Mouse (Mus musculus) G1E (cell line): ENCODE measurements around the gene Lrch1. TPM values are rescaled to one million over a fixed set of nuclear protein-coding genes. Genes with fewer than 3 reads are reported as not detected.

Experiments used
- ATAC-seq: 2 replicates; pipeline ENCODE4 v1.8.0; 2016; ENCODE audit warnings: mild to moderate bottlenecking; ENCODE audit not compliant: insufficient number of reproducible peaks, poor library complexity, low FRiP score, severe bottlenecking; ENCODE audit errors: extremely low read depth
- DNase-seq: peaks from one replicate; pipeline ENCODE4 v3.0.0; 2012; ENCODE audit warnings: low spot score
- H3K27me3 ChIP-seq: 2 replicates; pipeline ENCODE4 v1.6.1; 2012; ENCODE audit warnings: mild to moderate bottlenecking, low read length, inconsistent platforms; ENCODE audit not compliant: insufficient read depth
- H3K36me3 ChIP-seq: replicated peaks from 2 replicates; pipeline ENCODE3; 2012; ENCODE audit warnings: mild to moderate bottlenecking, inconsistent platforms
- H3K4me1 ChIP-seq: 2 replicates; pipeline ENCODE4 v1.6.1; 2012; ENCODE audit warnings: low read depth, low read length, inconsistent platforms, mixed read lengths; ENCODE audit not compliant: insufficient read depth
- H3K4me3 ChIP-seq: 2 replicates; pipeline ENCODE4 v1.5.1; 2012; ENCODE audit warnings: low read depth, mild to moderate bottlenecking, inconsistent platforms, low read length, moderate library complexity, mixed read lengths
- H3K9me3 ChIP-seq: replicated peaks from 2 replicates; pipeline ENCODE4 v1.6.1; 2012; ENCODE audit warnings: inconsistent platforms
- CTCF ChIP-seq: IDR thresholded peaks from 2 replicates; pipeline ENCODE4 v1.5.1; 2012; ENCODE audit warnings: low read depth, low read length, inconsistent platforms, mixed read lengths
- GATA1 ChIP-seq: IDR thresholded peaks from 2 replicates; pipeline ENCODE4 v1.6.1; 2012; ENCODE audit warnings: borderline replicate concordance, low read length, inconsistent platforms, mixed read lengths
- GATA2 ChIP-seq: IDR thresholded peaks from 2 replicates; pipeline ENCODE4 v1.6.1; 2012; ENCODE audit warnings: low read depth, low read length, inconsistent platforms, borderline replicate concordance
- POLR2AphosphoS5 ChIP-seq: IDR thresholded peaks from 2 replicates; pipeline ENCODE4 v1.6.1; 2012; ENCODE audit warnings: low read depth, low read length, inconsistent platforms; ENCODE audit not compliant: insufficient replicate concordance
- TAL1 ChIP-seq: conservative IDR thresholded peaks from 2 replicates; pipeline ENCODE4 v1.6.1; 2012; ENCODE audit warnings: low read depth, low read length, inconsistent platforms, mixed read lengths
- polyA plus RNA-seq: library from polyadenylated mRNA; stranded (reverse); fragments of >175 nt; gene quantifications from 2 replicates; pipeline ENCODE4 v1.2.3, GENCODE M21; 2012
- total RNA-seq, 2 experiments: library from RNA; stranded (forward) in 1 of 2; stranded (reverse) in 1 of 2; fragments of 200-1000 nt in 1 of 2; fragments of >200 nt in 1 of 2; fragmentation: Nextera tagmentation in 1 of 2; gene quantifications; 2 replicates each; pipeline ENCODE4 v1.2.3; 2014 to 2017

Gene Lrch1
- not detected in 2 replicates for total RNA-seq (2014; fragmentation: Nextera tagmentation)
- total RNA-seq (2017): 0.12 and 0.16 TPM in 2 replicates
- not detected in 2 replicates for polyA plus RNA-seq

DNA sequence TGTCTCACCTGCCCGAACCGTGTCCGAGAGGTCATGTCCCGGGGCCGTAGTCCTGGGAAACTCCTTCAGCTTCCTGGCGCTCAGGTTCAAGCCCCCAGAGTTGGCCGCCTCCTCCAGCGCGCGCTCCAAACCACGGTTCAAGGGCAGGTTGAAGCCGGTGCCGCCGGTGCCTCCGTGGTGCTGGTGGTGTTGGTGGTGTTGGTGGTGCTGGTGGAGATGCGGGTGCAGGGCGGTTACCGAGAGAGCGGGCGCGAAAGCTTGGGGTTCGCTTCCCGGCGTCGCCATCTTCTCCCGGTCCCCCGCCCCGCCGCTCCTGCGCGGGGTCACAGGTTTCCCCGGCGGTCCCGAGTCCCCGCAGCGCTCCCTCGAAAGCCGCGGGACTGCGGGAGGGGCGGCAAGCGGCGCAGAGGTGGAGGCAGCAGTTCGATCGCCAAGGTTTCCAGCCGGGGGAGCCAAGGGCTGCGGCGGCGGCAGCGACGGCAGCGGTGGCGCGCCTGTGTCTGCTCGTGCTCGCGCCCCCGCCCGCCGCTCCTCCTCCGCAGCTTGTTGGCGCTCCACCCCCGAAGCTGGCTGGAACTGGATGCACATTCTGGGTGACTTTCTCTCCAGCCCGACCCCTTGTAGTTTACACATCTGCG lies at the start of gene Lrch1:
Gene Lrch1 (minus strand): TSS at position 501 of the 638 bp plus-strand sequence.
- H3K4me1 ChIP-seq: no peaks in the 10 kb centered on the region
- no peak for DNase-seq

GRCm38 (mm10) chr14:74997041-74997440 lies 49.4 kb upstream of the Lrch1 start:
- no peaks in the 10 kb centered on the region for H3K36me3 ChIP-seq
- no peaks in the 10 kb centered on the region for H3K9me3 ChIP-seq
- no peak for DNase-seq
- no peak for ATAC-seq
- H3K4me3 ChIP-seq: no peak overlapping the region
- TF ChIP-seq CTCF: no peak
- TF ChIP-seq TAL1: no peak
- no peak for TF ChIP-seq GATA2
- no peak for TF ChIP-seq POLR2AphosphoS5
- TF ChIP-seq GATA1: no peak
- H3K4me1 ChIP-seq: no peaks in the 10 kb centered on the region
- no peaks in the 10 kb centered on the region for H3K27me3 ChIP-seq

More for the DNA sequence above, at the start of gene Lrch1:
- TF ChIP-seq CTCF: no peak
- no peak for TF ChIP-seq GATA1
- no peak for TF ChIP-seq TAL1
- no peak for TF ChIP-seq GATA2
- TF ChIP-seq POLR2AphosphoS5: no peak
- no peaks in the 10 kb centered on the region for H3K36me3 ChIP-seq
- peaks cover 6% of the 10 kb centered on the region; the same call in 1 of the 2 replicates for H3K27me3 ChIP-seq
- peak within 1 kb of the TSS; percentile 44; the same call in 1 of the 2 replicates for H3K4me3 ChIP-seq
- peaks cover 10% of the 10 kb centered on the region; the same call in 1 of the 2 replicates for H3K9me3 ChIP-seq
- ATAC-seq: no peak

DNA sequence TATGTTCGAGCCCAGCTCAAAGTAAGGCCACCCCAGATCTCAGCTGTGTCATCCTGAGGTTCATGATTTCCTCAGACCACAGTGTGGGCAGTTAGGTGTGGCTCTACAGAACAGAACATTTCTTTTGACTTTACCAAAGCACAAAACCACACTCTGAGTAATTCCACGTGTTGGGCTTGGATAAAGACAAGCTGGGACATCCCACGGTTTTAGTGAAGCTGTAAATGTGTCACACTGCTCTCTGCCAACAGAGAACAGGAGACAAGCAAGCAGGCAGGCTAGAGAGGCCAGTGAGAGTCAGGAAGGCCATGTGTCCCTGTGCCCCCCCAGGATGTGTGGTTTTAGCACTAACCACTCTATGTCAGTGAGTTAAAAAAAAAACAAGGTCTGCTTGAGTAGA lies 48.9 kb upstream of the Lrch1 start:
- Histone ChIP-seq H3K4me3 (no peak overlapping the region), H3K9me3 (no peaks in the 10 kb centered on the region), H3K27me3 (no peaks in the 10 kb centered on the region), H3K36me3 (no peaks in the 10 kb centered on the region), H3K4me1 (no peaks in the 10 kb centered on the region)
- ATAC-seq (no peak), DNase-seq (no peak)
- TF ChIP-seq POLR2AphosphoS5 (no peak), GATA1 (no peak), GATA2 (no peak), TAL1 (no peak), CTCF (no peak)

- TF ChIP-seq CTCF (no peak), GATA1 (no peak), GATA2 (no peak), POLR2AphosphoS5 (no peak), TAL1 (no peak)
- peak; percentile 4 for DNase-seq
- Histone ChIP-seq H3K36me3 (no peaks in the 10 kb centered on the region), H3K4me3 (no peak overlapping the region), H3K4me1 (no peaks in the 10 kb centered on the region), H3K9me3 (no peaks in the 10 kb centered on the region), H3K27me3 (no peaks in the 10 kb centered on the region)
- no peak; the same call in 1 of the 2 replicates for ATAC-seq
These were observed 42.8 kb upstream of the Lrch1 start for GRCm38 (mm10) chr14:74990504-74990903.

DNA sequence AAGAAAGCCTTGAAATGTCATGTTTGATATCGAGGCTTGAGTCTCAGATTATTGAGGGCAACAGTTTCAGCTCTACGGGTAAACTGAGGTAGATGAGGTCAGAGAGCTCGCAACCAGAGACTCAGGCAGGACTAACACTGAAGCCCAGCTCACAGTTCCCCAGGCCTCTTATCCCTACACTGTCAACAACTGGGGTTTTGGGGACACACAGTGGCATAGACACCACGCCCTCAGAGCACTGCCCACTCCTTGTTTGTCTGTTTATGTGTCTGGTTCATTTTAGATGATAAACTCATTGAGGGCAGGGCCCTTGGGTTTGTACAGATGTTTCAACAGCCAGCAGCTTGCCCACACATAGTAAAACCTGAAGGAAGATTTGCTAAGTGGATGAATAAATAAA lies 42.2 kb upstream of the Lrch1 start:
- Histone ChIP-seq H3K27me3 (no peaks in the 10 kb centered on the region), H3K4me1 (no peaks in the 10 kb centered on the region), H3K9me3 (no peaks in the 10 kb centered on the region), H3K36me3 (no peaks in the 10 kb centered on the region), H3K4me3 (no peak overlapping the region)
- DNase-seq (no peak), ATAC-seq (no peak)
- TF ChIP-seq CTCF (no peak), GATA1 (no peak), GATA2 (no peak), TAL1 (no peak), POLR2AphosphoS5 (no peak)

- ATAC-seq (no peak), DNase-seq (no peak)
- Histone ChIP-seq H3K9me3 (no peaks in the 10 kb centered on the region), H3K4me3 (no peak overlapping the region), H3K27me3 (no peaks in the 10 kb centered on the region), H3K4me1 (no peaks in the 10 kb centered on the region), H3K36me3 (no peaks in the 10 kb centered on the region)
- no peak for TF ChIP-seq CTCF
- no peak for TF ChIP-seq POLR2AphosphoS5
- no peak for TF ChIP-seq TAL1
- no peak for TF ChIP-seq GATA2
- TF ChIP-seq GATA1: no peak
These were observed 41.6 kb upstream of the Lrch1 start for GRCm38 (mm10) chr14:74989322-74989721.

DNA sequence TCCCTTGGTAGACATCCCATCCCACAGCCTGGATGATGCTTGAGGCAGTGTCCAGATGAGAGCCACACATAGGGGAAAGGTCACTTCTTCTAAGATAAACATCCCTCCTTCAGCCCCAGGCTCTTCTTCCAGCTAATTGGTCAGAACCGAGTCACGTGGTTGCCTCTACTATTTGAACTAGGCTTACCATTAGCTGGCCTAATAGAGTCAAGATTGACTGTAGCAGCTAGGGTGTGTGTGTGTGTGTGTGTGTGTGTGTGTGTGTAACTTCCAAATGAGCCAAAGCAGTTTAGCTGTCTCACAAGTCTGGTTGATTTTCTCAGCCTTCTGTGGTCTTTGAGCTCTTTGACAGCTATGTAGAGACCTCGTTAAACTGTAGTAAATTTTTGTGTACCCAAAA lies 38.9 kb upstream of the Lrch1 start:
- Histone ChIP-seq H3K9me3 (no peaks in the 10 kb centered on the region), H3K4me1 (no peaks in the 10 kb centered on the region), H3K4me3 (no peak overlapping the region), H3K27me3 (no peaks in the 10 kb centered on the region), H3K36me3 (no peaks in the 10 kb centered on the region)
- TF ChIP-seq GATA1 (no peak), TAL1 (no peak), GATA2 (no peak), CTCF (no peak), POLR2AphosphoS5 (no peak)
- no peak for ATAC-seq
- DNase-seq: no peak
